ENCODE assay signal across 21 mouse cellular contexts in genomic region chr6:87788266-87788895, GRCm38 (mm10). TPM values are rescaled to one million over a fixed set of nuclear protein-coding genes. Genes with fewer than 3 reads are reported as not detected.
DNase-seq lines count a peak whose midpoint lies in the region; ATAC-seq and TF ChIP-seq lines count a peak whose summit lies in the region.
"Had no signal": no experiment of that assay in that cellular context is flagged by ENCODE, and none has a peak within 500 bp of the region (broad histone marks: within the 10 kb centered on the region; RNA-seq: fewer than 3 reads in every experiment).

No protein-coding gene starts in this region.

- H3K36me3 ChIP-seq in liver, embryonic 11.5 days (ENCODE audit: control insufficient read depth, insufficient read depth, low read length) = peaks cover 16% of the 10 kb centered on the region
- H3K36me3 ChIP-seq in liver, postnatal 0 days (replicated peaks; ENCODE audit: insufficient read depth, low read length) = peaks cover 30% of the 10 kb centered on the region

- H3K27ac ChIP-seq in cerebellum, adult 2 months (ENCODE audit: insufficient read depth, low read length) = no peak overlapping the region
- H3K27ac ChIP-seq in liver, embryonic 11.5 days (ENCODE audit: low read depth, low read length) = peak overlapping the region; percentile 55; the same call in 1 of the 2 replicates
- H3K27ac ChIP-seq in liver, postnatal 0 days (ENCODE audit: low read depth) = peak overlapping the region; percentile 92
- H3K27ac ChIP-seq: embryonic facial prominence, embryonic 13.5 days; forebrain, embryonic 15.5 days; hindbrain, embryonic 12.5 days had no signal

- no peaks in the 10 kb centered on the region for H3K27me3 ChIP-seq in cerebellum, adult 2 months (ENCODE audit: control insufficient read depth, insufficient read depth, low read length)
- no peaks in the 10 kb centered on the region for H3K27me3 ChIP-seq in liver, embryonic 11.5 days (replicated peaks; ENCODE audit: control insufficient read depth, insufficient read depth, low read length)
- no peaks in the 10 kb centered on the region for H3K27me3 ChIP-seq in liver, postnatal 0 days (ENCODE audit: insufficient read depth, low read length)
- H3K27me3 ChIP-seq: embryonic facial prominence, embryonic 13.5 days; forebrain, embryonic 15.5 days; heart, embryonic 12.5 days; hindbrain, embryonic 12.5 days; neural tube, embryonic 13.5 days had no signal

- ATAC-seq in liver, embryonic 11.5 days (replicated peaks; ENCODE audit: low FRiP score) = no peak
- no peak for ATAC-seq in liver, postnatal 0 days
- ATAC-seq: forebrain, embryonic 15.5 days; midbrain, embryonic 16.5 days had no signal

- TF ChIP-seq CTCF in cerebellum, adult 2 months (IDR thresholded peaks at IDR 0.05; ENCODE audit: borderline replicate concordance, insufficient read depth, low read depth, low read length) = no peak
- TF ChIP-seq CTCF in liver, postnatal 0 days (IDR thresholded peaks at IDR 0.05; ENCODE audit: low read depth) = no peak

- peak; percentile 3 for DNase-seq in cerebellum, adult 9-10 months
- DNase-seq in cerebellum, adult 2 months = no peak
- no peak for DNase-seq in liver, embryonic 11.5 days (ENCODE audit: low spot score)
- no peak for DNase-seq in liver
- no peak for DNase-seq in liver, postnatal 0 days
- no peak for DNase-seq in layer of hippocampus, adult 11-12 months (ENCODE audit: low spot score)
- DNase-seq in T-cell, adult 2 months (ENCODE audit: low spot score) = no peak
- DNase-seq: cerebellum, postnatal 36 days; embryo, embryonic 11 days; thymus, postnatal 36 days had no signal

- H3K4me2 ChIP-seq in liver, embryonic 11.5 days = no peak overlapping the region
- H3K4me2 ChIP-seq in liver, postnatal 0 days (ENCODE audit: low read depth, low read length) = no peak overlapping the region
- H3K4me2 ChIP-seq: embryonic facial prominence, embryonic 13.5 days; forebrain, embryonic 15.5 days; heart, embryonic 12.5 days; hindbrain, embryonic 12.5 days; neural tube, embryonic 13.5 days had no signal

- H3K9ac ChIP-seq in liver, embryonic 11.5 days (ENCODE audit: low read depth, low read length) = no peak overlapping the region
- H3K9ac ChIP-seq in liver, postnatal 0 days (replicated peaks) = no peak overlapping the region
- H3K9ac ChIP-seq: forebrain, embryonic 15.5 days; hindbrain, embryonic 12.5 days had no signal

- no peak overlapping the region for H3K4me3 ChIP-seq in cerebellum, adult 2 months (replicated peaks; ENCODE audit: insufficient read depth, low read depth, low read length)
- H3K4me3 ChIP-seq in liver, embryonic 11.5 days (ENCODE audit: low read depth, low read length) = no peak overlapping the region
- no peak overlapping the region for H3K4me3 ChIP-seq in liver, postnatal 0 days (ENCODE audit: low read depth, low read length)
- H3K4me3 ChIP-seq: embryonic facial prominence, embryonic 13.5 days; erythroblast, embryonic 14.5 days; forebrain, embryonic 15.5 days; heart, embryonic 12.5 days; hindbrain, embryonic 12.5 days; limb, embryonic 10.5 days; myocyte; neural tube, embryonic 13.5 days had no signal

- H3K4me1 ChIP-seq in cerebellum, adult 2 months (ENCODE audit: control insufficient read depth, insufficient read depth, low read length) = peaks cover 40% of the 10 kb centered on the region
- peaks cover 43% of the 10 kb centered on the region for H3K4me1 ChIP-seq in liver, embryonic 11.5 days (replicated peaks; ENCODE audit: control insufficient read depth, insufficient read depth, low read length)
- H3K4me1 ChIP-seq in liver, postnatal 0 days (ENCODE audit: insufficient read depth) = peaks cover 49% of the 10 kb centered on the region

- 96% methylated on average over 9 of the region's 9 CpGs for WGBS in cerebellum, adult 2 months
- 90% methylated on average over 9 of the region's 9 CpGs for WGBS in liver, embryonic 11.5 days
- 89% methylated on average over 9 of the region's 9 CpGs for WGBS in liver, postnatal 0 days (ENCODE audit: insufficient replicate concordance)

- TF ChIP-seq EP300 in liver, postnatal 0 days (IDR thresholded peaks at IDR 0.05; ENCODE audit: low read depth) = no peak

- TF ChIP-seq POLR2A in cerebellum, adult 2 months (IDR thresholded peaks at IDR 0.05; ENCODE audit: borderline replicate concordance, insufficient read depth, low read length) = no peak

- no peaks in the 10 kb centered on the region for H3K9me3 ChIP-seq in liver, embryonic 11.5 days (ENCODE audit: control insufficient read depth, low read length)
- no peaks in the 10 kb centered on the region for H3K9me3 ChIP-seq in liver, postnatal 0 days (ENCODE audit: low read length)
- H3K9me3 ChIP-seq: embryonic facial prominence, embryonic 13.5 days; forebrain, embryonic 15.5 days; heart, embryonic 12.5 days; hindbrain, embryonic 12.5 days; limb, embryonic 10.5 days; neural tube, embryonic 13.5 days had no signal

RNA-seq across cellular contexts. Expression of gene Gp9, which starts 10.5 kb away (rescaled TPM):
- polyA plus RNA-seq in cerebellum, adult 2 months (2012; rRNA removed) = 0.49 and 0.68 TPM in 2 replicates
- polyA plus RNA-seq in liver, embryonic 11.5 days (2014; fragmentation: Nextera tagmentation; extraction: Ambion mirVana) = 37.2 and 37.3 TPM in 2 replicates
- 36.5 and 38.0 TPM in 2 replicates for polyA plus RNA-seq in liver, postnatal 0 days (2015; fragmentation: Nextera tagmentation; extraction: Ambion mirVana)
- polyA plus RNA-seq: liver, adult 2 months; myocyte; testis, adult 2 months had no signal

RNA-seq across cellular contexts. Expression of gene Rab43, which starts 23.6 kb away (rescaled TPM):
- polyA plus RNA-seq in cerebellum, adult 2 months (2012; rRNA removed) = 18.9 and 19.4 TPM in 2 replicates
- 20.4 and 21.4 TPM in 2 replicates for polyA plus RNA-seq in liver, embryonic 11.5 days (2014; fragmentation: Nextera tagmentation; extraction: Ambion mirVana)
- 44.4 and 45.4 TPM in 2 replicates for polyA plus RNA-seq in liver, postnatal 0 days (2015; fragmentation: Nextera tagmentation; extraction: Ambion mirVana)

RNA-seq across cellular contexts. Expression of gene Gm45140, which starts 47.2 kb away (rescaled TPM):
- 4.9 and 5.7 TPM in 2 replicates for polyA plus RNA-seq in cerebellum, adult 2 months (2012; rRNA removed)
- polyA plus RNA-seq in liver, embryonic 11.5 days (2014; fragmentation: Nextera tagmentation; extraction: Ambion mirVana) = 5.6 and 7.8 TPM in 2 replicates
- 2.8 and 3.2 TPM in 2 replicates for polyA plus RNA-seq in liver, postnatal 0 days (2015; fragmentation: Nextera tagmentation; extraction: Ambion mirVana)

RNA-seq across cellular contexts. Expression of gene Isy1, which starts 50.2 kb away (rescaled TPM):
- polyA plus RNA-seq in cerebellum, adult 2 months (2012; rRNA removed) = 36.2 and 36.4 TPM in 2 replicates
- 84.8 and 89.0 TPM in 2 replicates for polyA plus RNA-seq in liver, embryonic 11.5 days (2014; fragmentation: Nextera tagmentation; extraction: Ambion mirVana)
- polyA plus RNA-seq in liver, postnatal 0 days (2015; fragmentation: Nextera tagmentation; extraction: Ambion mirVana) = 19.7 and 19.8 TPM in 2 replicates

RNA-seq across cellular contexts. Expression of gene Efcc1, which starts 57.7 kb away (rescaled TPM):
- 4.0 and 4.5 TPM in 2 replicates for polyA plus RNA-seq in cerebellum, adult 2 months (2012; rRNA removed)
- polyA plus RNA-seq in liver, embryonic 11.5 days (2014; fragmentation: Nextera tagmentation; extraction: Ambion mirVana) = 0.45 and 0.57 TPM in 2 replicates
- 0.39 and 0.42 TPM in 2 replicates for polyA plus RNA-seq in liver, postnatal 0 days (2015; fragmentation: Nextera tagmentation; extraction: Ambion mirVana)
- polyA plus RNA-seq: erythroblast, embryonic 14.5 days had no signal

Comparison
In these comparisons a context has a peak if more than half of its experiments do, and no peak if none do; other contexts are left out.
1. RNA of gene Gp9, which starts 10.5 kb away (polyA plus RNA-seq): 36.5 to 38.0 TPM in liver, postnatal 0 days and 37.2 to 37.3 TPM in liver, embryonic 11.5 days; 0.49 to 0.68 TPM in cerebellum, adult 2 months; every median in the first group is over 10 times any median in the second.